Mouse (Mus musculus): ENCODE results near the gene Zfp84.
"Not testable (repeated sequence)": the region's sequence is repeated elsewhere in the genome, so short reads cannot be mapped to it uniquely, and the experiment has no call there.

Zfp84 gene

DNA sequence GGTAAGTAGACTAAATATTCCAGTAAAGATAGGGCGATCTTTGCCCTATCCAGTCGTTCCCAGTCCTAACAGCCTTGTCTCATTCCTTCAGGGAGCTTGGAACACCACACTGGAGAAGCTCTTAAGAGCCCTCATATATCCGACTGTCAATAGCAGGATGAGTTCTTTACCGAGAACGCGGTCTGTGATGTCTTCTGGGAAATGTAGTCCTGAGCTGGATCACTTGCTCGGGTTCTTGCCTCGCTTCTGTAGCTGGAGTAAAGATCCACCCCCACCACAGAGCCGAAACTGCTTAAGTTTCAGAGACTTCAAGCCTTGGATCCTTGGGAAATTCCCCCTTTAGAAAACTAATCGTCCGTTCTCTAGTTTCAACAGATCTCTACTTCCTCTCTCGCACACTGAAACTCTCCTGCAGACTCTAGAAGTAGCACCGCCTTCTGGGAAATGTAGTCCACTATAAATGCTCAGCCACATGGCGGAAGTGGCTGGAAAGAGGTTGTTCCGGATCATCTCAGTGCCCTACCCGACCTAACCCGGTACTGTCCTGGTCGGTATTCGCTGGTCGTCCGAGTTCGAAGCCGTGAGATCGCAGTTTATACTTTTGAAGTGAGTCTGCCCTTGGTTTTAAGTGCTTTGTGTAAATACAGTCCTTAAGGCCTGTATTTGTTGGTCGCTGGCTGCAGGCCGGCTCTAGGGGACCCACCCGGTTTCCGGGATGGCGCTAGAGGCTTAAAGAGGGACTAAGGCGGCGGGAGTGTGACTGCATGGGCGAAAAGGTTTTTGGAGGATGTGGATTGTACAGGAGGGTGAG, at the start of gene Zfp84:
TSS of gene Zfp84 (plus strand) at position 463 of the 811 bp plus-strand sequence.
- peak; percentile 91 for DNase-seq (ENCODE audit: low read depth, low spot score)

DNA sequence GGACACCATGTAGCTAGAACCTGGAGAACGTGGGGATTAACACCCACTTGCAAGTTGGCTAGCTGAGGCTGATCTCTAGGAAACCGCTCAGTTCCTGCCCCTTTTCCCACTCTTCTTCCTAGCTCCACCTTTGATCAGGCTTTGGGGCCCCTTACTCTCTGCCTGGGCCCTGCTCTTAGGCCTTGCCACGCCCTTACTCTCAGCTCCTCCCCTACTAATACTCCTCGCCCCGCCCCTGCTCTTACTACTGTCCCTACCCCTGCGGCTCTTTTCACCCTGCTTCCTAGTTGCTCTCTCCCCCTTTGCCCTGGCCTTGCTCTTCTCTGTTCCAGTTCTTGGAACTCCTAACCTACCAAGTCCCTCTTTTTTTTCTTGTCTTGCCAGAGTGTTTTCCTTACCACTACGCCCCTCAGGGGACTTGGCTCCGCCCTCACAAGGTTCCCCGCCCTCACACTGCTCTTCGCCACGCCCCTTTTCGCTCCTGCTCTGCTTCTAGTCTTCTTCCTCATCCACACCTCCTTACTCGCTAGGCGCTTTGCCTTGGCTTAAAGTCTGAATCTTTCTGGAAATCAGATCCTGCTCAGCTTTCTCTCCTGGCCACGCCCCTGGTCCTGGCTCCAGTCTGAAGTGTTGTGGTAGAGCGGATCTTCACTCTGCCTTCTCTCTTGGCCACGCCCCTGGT, 42.8 kb upstream of the Zfp84 start:
- peak; percentile 29 for DNase-seq (ENCODE audit: low read depth, low spot score)

DNA sequence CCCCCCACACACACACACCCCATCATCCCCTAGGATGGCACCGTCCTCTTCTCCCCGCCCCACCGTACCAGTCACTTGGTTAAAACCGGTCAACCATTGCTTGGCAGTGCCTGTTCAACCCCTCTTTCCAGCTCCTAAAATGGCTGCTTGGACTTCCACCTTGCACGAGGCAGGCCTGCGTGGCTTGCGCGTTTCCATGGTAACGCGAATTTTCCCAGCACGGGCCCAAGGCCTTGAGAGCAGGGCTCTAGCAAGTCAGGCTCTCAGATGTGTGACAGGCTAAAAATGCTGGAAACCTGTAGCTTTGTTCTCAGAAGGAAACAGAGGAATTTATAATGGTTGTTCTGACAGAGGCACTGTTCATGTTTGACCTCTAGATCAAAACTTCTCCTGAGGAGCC, 41.5 kb upstream of the Zfp84 start, which contains the start of gene Catsperg2:
TSS of gene Catsperg2 (minus strand) at position 173 of the 400 bp plus-strand sequence.
- not testable (repeated sequence) for DNase-seq (ENCODE audit: low read depth, low spot score)

- no peak for DNase-seq (ENCODE audit: low read depth, low spot score)
Measured at GRCm38 (mm10) chr7:29728055-29728454, 40.3 kb upstream of the Zfp84 start.

GRCm38 (mm10) chr7:29742258-29742657, 26.1 kb upstream of the Zfp84 start:
- no peak for DNase-seq (ENCODE audit: low read depth, low spot score)

DNA sequence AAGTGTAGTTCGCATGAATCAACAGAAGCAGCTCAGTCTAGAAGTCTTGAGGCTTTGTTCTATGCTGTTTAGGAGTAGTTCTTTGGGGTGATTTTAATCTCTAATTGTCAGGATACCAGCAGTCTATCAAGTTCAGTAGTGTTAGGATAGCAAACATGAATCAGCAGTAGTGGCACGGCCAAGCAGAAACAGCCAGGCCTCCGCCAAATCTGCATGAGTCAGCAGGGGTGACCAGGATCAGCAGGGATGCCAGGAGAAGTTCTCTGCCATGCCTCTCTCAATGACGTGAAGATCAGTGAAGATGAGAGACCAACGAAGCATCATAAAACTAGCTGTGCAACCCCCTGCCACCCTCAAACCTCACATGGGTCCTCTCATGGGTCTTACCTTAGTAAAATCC, 7.9 kb upstream of the Zfp84 start:
- DNase-seq (ENCODE audit: low read depth, low spot score): no peak

GRCm38 (mm10) chr7:29764702-29765101, 3.6 kb upstream of the Zfp84 start:
- no peak for DNase-seq (ENCODE audit: low read depth, low spot score)

DNA sequence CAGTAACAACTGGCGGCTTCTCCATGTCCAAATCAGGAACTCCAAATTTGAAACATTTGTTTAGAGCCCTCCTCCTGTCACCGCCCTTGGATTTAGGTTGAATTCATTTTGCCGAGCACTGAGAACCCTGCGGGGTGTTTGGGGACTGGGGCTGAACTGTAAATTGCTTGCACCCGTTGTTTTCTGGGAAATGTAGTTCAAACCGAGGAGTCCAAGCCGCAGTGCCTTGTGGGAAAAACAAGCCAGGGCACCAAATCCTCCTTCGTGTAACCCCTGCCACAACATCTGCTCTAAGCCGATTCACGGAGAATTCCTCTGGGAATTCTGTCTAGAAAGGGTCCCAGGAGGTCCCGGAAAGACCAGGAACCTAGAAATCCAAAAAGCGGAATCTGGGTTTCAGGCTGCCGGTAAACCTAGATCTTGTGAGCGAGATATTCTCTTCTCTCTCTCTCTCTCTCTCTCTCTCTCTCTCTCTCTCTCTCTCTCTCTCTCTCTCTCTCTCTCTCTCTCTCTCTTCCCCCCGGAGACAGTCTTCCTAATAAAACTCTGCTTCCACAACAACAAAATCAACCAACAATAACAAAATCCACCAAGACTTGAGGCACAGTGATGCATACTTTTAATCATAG, 1.2 kb upstream of the Zfp84 start:
- DNase-seq (ENCODE audit: low read depth, low spot score): peak; percentile 82

DNA sequence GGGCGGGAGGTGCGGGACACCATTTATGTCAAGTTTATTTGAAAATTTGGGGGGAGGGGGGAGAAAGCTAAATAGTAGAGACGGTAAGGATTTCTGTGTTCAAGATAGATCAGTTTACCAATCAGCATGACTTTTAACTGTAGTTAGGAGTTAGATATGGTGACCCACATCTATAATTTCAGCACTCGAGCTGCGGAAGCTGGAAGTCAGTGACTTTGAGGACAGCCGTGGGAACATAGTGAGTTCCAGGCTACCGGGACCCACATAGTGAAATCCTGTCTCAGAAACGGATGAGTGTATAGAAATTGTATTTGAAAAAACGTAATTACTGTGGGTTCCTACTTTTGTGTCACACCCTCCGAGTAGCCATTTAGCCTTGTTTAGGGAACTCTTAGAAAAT, 628 bp downstream of the Zfp84 start:
- DNase-seq (ENCODE audit: low read depth, low spot score): no peak

DNA sequence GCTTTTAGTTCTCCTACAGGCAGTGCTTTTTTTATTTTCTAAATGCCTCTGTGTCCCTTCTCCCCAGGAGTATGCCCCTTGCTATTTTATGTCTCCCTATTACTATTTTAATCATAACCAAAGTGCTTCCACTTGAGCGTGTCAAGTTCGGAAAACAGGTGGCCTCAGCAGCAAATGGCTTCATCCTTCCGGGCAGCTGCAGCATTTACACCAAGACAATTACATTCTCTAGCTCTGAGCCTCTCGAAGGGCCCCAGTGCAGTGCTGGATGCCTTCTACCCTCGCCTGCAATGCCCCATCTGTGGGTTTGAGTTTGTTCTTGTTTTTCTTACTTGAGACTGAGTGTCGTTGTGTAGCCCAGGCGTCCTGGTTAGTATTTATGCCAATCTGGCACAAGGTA, 5.2 kb downstream of the Zfp84 start:
- DNase-seq (ENCODE audit: low read depth, low spot score): no peak

DNA sequence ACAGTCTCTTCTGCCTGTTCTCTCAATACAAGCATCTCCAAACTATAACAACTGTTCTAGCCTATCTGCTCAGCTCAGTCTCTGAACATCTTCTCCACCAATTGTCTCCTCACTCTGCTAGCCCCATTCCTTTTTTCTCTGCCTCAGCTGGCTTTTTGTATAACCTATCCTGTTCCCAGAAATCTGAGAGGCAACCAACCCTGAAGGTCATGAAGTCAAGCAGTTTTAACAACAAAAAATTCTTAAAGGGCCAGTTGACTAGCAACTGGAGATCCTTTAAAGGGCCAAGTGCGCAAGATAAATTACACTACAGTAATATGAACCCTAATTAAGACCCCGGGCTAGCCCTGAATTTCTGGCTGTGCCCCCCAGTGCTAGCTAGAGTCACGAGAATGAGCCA, 6.0 kb downstream of the Zfp84 start:
- no peak for DNase-seq (ENCODE audit: low read depth, low spot score)

DNA sequence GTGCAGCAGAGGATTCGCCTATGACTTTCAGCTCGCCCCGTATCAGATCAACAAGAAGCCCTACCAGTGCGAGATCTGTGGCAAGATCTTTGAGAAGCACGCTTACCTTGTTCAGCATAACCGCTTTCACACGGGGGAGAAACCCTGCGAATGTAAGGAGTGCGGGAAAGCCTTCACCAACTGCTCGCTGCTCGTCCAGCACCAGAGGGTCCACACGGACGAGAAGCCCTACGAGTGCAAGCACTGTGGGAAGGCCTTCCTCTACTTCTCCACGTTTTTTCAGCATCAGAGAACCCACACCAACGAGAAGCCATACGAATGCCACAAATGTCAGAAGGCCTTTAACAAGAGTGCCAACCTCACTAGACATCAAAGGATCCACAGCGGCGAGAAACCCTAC, 8.2 kb downstream of the Zfp84 start:
- DNase-seq (ENCODE audit: low read depth, low spot score): no peak

DNA sequence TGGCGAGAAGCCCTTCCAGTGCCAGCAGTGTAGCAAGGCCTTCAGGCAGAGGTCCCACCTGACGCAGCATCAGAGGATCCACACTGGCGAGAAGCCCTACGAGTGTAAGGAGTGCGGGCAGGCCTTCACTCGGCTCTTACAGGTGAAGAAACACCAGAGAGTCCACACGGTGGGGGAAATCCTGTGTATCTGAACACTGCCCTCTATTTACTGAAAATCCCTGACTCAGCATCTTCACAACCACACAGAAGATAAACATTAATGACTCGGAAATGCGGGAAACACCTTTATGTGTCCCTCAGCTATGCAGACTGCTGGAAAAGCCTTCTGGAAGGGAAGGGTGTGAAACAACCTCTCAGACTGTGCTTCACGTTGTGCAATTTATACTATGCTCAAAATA, 9.0 kb downstream of the Zfp84 start:
- no peak for DNase-seq (ENCODE audit: low read depth, low spot score)

- peak; percentile 94 for DNase-seq (ENCODE audit: low read depth, low spot score)
Measured at GRCm38 (mm10) chr7:29783871-29784551, 15.7 kb downstream of the Zfp84 start, which contains the start of gene Zfp30. Zfp30 (plus strand) TSS chr7:29783998.

GRCm38 (mm10) chr7:29785023-29785422, 16.7 kb downstream of the Zfp84 start:
- no peak for DNase-seq (ENCODE audit: low read depth, low spot score)

GRCm38 (mm10) chr7:29785888-29786287, 17.5 kb downstream of the Zfp84 start:
- DNase-seq (ENCODE audit: low read depth, low spot score): no peak

DNA sequence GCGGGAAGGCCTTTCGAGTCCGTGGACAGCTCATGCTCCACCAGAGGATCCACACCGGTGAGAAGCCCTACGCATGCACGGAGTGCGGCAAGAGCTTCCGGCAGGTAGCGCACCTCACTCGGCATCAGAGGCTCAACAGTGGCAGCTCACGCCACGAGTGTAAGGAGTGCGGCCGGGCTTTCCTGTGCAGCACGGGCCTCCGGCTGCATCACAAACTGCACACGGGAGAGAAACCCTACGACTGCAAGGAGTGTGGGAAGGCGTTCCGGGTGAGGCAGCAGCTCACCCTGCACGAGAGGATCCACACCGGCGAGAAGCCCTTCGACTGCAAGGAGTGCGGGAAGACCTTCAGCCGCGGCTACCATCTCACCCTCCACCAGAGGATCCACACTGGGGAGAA, 24.6 kb downstream of the Zfp84 start:
- no peak for DNase-seq (ENCODE audit: low read depth, low spot score)

DNA sequence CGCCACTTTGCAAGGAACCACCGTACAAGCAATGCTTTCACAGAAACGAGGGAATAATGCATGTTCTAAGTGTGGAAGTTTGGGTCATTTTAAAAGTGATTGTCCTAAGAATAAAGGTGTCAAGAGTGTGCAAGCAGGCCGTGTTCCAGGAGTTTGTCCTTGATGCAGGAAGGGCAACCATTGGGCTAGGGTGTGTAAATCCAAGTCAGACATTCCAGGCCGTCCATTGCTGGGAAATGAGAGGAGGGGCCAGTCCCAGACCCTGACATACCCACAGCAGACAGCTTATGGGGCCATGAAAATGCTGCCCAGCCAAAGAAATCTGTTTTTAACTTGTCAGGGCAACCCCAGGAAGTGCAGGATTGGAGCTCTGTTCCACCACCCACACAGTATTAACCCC, 38.7 kb downstream of the Zfp84 start:
- DNase-seq (ENCODE audit: low read depth, low spot score): no peak

DNA sequence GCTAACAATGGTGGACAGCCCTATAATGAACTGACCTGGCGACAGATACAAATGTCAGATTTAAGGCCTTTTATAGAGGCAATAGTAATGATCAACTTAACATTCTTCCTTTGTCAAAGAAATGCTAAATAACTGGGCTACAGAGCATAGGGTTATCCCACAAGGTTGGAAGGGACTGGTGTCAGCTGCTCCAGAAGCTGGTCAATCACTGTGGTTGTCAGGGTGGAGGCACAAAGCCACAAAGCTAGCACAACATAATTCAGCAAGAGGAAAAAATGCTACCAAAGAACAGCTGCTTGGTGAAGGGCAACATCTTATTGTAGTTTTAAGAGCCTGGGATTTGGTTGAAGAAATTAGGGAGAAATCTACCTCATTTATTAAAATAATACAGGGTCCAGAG, 43.9 kb downstream of the Zfp84 start:
- DNase-seq (ENCODE audit: low read depth, low spot score): no peak

GRCm38 (mm10) chr7:29814381-29814780, 46.0 kb downstream of the Zfp84 start:
- no peak for DNase-seq (ENCODE audit: low read depth, low spot score)

GRCm38 (mm10) chr7:29815061-29815784, 46.9 kb downstream of the Zfp84 start:
- no peak for DNase-seq (ENCODE audit: low read depth, low spot score)
